Mouse (Mus musculus): ENCODE measurements at regions not wholly inside any gene's neighbourhood (a gene's known extent, or its start where the extent isn't known, plus 50 kb on each side); places are given as distances from the start of the nearest gene placed in this dataset.

DNA sequence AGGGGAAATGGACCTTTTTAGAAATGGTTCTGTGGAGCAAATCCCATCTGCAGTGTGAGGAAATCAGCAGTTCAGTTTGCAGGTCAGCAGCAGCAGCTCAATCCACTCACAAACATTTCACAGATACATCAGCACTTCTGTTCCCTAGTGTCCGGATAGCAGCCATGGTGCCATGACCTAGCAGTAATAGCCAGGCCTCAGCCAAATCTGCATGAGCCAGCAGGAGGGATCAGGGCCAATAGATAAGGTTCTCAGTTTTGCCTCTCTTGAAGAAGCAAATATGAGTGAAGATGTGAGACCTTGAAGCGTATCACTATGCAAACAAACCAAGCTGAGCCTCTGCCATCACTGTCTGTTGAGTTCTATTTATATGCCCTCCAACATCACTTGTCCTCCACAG, 380.7 kb upstream of the Chrm3 start:
- DNase-seq, result no peak

DNA sequence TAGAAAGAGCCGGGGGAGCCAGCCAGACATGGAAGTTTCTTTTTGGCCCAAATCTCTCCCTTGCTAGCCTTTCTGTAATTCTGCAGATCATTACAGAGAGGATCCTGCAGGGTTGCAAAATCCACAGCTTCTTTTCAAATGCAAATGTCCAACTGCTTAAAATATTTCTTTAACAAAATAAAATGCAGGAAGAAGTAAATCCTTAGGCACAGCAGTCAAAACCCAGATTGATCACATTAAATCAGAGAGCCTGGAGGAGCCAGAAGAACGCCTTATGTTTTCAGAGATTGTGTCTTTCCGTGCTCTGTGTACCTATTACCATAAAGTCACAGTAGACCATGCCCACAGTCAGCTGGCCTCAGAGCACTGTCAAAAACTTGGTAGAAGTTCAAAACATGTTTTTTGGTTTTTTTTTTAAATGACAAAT, 365.1 kb upstream of the Chrm3 start:
- no peak for DNase-seq

DNA sequence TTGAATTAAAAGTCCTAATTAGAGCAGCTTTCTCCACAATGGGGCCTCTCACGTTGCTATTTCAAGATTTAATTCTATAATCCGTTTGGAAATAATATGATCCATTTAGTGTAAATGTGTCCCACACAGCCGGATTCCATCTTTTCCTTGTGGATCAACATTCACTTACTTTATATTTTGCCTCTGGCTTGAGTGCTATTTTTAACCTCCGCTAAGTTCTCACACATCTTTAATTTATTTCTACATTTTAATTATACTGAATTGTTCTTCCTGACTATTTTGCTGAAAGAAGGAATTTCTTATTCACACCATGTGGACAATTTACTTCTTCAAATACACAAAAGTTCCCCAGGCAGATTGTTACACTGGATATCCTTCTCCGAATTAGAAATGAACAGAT, 364.7 kb upstream of the Chrm3 start:
- DNase-seq, result no peak

DNA sequence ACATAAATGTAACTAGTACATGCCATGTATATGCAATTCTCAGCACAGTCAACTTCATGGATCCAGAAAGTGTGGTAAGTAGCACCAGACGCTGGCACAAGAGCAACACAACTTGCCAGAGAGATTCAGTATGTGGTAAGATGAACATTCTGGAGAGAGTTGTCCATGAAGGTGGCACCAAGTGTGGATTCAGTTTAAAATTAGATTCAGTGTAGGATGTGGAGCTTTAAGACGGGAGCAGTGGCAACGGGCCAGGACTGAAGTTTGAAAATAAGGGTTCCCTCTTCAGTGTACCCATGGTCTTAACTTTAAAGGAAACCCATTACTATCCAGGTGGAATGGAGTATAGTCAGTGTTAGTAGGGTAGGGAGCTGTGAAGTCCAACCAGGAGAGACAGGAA, 360.0 kb upstream of the Chrm3 start:
- DNase-seq, result no peak

DNA sequence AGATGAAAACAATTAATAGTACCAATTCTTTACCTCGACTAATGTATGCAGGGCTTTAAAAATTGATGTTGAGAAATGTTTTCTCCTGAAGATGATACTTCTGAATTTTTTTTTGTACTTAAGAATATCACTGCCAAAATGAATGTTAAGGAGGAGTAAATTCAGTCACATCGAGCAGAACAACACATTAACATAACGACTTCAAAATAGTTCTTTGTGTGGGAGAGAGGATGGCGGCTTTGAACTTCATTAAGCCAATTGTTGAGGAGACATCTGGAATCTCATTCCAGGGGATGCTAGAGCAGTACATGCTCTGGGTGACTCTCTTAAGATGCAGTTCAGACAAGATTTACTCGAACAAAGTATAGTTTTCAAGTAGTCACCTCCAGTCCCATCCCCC, 350.8 kb upstream of the Chrm3 start:
- no peak for DNase-seq

DNA sequence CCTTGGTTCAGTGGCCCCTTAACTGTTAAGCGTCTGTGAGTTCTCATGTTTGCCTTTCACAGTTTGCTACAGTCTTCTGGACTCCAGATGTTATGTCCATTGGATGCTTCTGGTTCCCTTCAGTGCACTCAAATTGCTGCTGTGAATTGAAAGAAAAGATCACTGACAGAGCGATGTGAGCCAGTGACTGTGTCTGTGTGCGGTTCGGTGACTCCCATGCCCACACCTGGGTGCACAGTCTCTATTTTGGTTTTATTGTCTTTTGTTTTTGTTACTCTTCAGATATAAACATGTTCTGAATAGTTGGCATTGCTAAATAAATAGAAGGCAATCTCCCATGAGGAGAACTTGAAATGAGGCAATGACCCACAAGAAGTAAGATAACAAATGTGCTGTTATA, 350.3 kb upstream of the Chrm3 start:
- DNase-seq, result peak; percentile 4

DNA sequence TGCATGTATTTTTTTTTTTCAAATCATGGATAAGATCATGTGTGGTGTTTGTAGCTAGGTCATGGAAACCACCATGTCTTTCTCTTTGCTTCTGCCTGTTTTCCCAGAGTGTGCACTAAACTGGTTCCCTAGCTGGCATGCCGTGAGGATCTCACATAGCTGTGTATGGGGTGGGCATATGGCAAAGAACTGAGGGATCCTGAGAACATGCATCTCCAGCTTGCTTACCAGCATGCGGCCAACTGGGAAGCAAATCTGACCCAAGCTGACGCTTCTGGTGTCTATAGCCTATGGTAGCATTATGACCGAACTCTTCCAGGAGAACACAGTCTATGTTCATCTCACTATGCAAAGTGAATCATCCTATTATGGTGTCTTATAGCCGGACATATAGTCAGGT, 336.5 kb upstream of the Chrm3 start:
- DNase-seq, result no peak

DNA sequence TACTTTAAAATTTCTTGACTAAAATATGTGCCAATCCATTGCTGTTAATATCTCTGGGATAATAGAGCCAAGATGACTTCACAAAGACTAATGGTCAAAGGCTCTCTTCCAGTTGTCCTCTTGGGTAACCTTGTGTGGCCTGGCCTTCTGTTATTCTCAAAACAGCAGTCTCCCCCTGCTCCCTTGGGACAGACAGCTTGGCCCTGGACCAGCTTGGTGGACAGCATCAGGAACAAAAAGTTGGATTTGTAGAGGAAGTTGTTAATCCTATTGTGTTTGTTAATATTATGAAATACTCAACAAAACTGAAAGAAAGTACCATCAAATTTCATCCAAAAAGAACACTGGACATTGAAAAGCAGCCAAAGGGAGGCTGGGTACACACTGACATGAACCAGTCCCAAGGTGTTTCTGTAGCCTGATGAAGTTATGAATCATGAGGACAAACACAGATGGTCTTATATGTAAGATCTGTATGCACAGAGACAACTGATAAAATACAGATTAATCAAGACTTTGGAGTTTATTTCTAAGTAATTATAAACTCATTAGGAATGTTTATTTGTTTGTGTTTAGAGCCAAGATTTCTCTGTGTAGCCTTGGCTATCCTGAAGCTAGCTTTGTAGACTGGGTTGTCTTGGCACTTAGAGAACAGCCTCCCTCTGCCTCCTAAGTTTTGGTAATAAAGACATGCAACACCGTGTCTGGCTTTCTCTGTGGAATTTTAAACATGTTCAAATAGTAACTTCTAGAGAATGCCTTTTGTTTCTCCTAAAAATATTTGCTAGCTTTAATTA, 335.7 kb upstream of the Chrm3 start:
- DNase-seq, result no peak

DNA sequence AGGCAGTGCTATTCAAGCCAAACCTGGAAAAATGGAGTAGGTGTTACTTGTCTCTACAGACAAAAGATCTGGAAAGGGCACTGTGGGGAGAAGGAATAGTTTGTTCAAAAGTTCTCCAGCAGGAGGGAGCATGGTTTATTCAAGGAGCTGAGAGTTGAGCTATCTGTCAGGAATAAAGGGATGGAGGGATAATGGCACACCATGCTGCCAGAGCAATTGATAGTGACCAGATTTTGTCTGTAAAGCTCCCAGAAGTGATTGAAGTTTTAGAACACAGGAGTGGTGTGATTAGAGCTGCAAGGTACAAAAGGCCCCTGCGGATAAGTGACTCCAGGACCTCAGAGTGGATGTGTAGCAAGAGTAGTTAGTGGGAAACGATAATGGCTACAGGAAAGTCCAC, 330.7 kb upstream of the Chrm3 start:
- no peak for DNase-seq

DNA sequence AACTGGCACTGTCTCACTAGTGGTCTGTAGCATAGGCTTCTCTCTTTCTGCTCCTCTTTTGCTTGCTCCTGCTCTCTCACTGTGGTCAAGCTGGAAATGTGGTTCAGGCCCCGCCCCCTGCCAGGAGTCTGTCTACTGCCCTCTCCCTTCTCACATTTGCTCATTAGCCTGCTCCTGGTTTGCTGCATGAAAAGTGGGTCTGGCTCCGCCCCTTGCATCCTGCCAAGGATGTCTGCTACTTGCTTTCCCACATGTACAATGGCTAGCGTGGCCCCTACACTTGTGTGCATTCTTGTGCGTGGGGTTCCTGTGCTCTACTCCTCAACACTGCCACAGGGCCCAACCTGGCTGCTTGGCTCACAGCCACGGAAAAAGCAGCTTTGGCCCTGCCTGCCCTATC, 326.7 kb upstream of the Chrm3 start:
- peak; percentile 63 for DNase-seq

DNA sequence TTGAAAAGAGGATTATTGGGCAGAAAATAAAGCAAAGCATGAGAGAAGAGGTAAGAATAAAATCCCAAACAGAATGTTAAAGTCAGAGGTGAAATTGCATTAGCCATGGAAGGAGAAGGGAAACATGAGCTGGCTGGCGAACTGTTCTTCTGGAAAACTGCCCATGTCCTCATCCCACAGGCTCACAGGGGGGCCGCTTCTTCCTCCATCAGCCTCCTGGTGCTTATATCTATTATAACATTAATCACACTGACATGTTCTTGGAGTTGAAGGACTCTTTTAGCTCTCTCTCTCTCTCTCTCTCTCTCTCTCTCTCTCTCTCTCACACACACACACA, 293.4 kb upstream of the Chrm3 start:
- DNase-seq, result no peak

DNA sequence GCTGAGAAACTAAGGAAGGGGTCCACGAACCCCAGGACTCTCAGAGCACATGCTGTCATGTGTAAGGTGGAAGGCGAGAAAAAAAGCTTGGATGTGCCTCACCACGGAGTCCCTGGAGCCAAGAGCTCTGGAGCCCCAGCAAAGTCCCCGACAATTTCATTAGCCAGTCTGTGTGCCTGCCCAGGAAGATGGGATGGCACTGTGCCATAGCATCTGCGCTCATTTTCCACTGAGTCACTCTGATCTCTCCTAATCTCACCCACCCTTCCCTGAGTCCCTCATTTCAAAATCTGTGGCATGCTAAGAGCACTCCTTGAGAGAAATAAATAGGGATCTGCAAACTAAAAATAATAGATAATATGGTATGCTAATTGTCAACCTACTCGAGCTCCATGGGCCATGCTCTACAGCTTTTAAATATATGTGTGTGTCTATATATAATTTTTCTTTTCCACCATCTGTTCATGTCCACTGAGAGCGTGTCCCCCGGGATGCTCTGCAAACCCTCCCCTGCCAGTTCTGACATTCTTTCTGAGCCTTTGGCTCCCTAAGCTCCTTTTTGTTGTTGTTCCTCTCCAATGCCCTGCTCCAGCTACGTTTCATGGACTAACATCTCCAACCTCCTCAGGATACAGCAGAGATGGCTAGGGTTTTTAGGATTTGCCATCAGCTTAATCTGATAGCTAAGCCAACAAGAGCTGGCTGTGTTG, 292.9 kb upstream of the Chrm3 start:
- peak; percentile 28 for DNase-seq

DNA sequence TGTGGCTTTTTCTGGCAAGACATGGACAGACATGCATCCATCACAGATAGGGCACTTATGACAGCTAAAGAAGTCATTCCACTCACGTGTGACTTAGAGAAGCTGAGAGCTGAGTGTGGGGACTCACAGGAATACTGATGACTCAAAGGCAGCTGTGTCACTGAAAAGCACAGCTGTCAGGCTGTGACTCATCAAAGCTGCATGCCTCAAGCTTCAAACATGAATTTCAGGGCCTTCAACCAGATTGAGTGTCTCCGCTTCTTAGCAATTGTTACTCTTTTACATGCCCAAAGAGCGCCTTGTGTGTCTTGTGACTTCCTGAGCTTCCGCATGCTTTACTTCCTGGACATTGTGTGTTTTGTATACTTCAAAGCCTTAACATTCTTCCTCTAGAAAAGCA, 276.2 kb upstream of the Chrm3 start:
- DNase-seq, result peak; percentile 14

DNA sequence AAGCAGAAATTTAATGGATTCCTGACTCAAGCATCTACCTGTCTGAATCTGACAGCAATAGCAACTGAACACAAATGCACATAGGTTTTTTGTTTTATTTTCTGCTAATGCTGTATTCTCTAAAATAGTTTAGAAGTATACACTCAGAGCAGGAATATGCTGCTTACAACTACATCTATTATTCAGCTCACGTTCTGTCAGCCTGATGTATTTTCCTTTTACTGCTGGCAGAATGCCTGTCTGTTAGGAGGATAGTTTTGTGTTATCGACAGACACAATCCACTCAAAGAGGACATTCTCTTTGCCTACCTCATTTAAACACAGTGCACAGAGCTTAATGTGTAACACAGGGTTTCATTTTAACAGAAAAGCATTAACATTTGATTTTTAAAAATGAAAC, 269.8 kb upstream of the Chrm3 start:
- DNase-seq, result no peak

DNA sequence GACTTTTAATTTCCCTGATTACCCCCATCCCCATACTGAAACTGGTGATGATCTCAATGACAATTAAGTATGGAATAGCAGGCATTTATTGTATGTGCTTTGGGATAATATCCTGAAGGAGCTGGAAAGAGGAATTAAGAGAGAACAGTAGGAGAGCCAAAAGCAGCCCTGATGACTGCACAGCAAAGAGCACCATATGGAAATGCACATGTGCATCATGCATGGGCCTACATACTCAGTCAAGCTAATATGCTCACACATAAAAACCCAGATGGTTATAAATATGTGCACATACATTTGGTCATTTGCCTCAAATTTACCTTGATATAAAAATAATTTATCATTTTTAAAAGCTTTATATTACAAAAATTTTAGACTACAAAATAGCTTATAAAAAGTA, 259.0 kb upstream of the Chrm3 start:
- no peak for DNase-seq

DNA sequence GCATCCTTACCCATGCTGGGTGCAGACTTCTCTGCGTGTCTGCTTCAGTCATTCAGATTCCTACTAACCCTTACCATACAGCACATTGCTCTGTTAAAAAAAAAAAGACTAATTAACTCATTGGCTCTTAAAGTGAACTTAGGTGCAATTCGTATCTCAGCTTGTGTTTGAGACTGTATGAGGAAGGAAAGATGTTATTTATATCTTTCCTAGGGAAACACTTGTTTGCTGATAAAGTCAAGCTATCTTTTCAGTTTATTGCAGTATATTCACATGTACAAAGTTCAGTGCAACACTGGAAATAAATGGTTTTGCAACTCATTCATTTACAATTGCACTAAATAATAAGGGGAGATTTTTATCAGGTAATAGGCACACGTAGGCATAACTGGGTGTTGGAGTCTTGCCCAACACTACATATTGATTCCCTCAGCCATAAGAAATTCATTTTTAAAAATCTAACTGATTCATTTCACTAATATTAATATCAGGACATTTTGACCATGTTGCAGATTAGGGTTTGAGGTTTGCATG, 257.8 kb upstream of the Chrm3 start:
- no peak for DNase-seq

DNA sequence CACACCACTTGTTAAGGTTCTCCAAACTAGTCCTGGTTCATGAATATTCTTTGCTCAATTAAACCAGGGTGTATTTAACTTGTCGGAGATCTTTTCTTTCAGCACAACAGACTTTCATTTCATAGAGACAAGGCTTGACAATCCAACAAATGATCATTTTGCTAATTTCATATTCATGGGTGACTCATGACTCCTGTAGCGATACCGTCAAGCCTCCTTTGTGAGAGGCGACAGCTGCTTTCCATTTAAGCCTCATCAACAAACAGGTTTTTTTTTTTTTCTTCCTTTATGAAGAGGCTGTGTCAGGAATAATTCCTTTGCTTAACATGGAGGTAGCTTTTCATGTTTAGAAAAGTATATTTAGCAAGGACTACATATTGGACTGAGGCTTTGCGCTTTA, 214.3 kb upstream of the Chrm3 start:
- DNase-seq, result no peak

DNA sequence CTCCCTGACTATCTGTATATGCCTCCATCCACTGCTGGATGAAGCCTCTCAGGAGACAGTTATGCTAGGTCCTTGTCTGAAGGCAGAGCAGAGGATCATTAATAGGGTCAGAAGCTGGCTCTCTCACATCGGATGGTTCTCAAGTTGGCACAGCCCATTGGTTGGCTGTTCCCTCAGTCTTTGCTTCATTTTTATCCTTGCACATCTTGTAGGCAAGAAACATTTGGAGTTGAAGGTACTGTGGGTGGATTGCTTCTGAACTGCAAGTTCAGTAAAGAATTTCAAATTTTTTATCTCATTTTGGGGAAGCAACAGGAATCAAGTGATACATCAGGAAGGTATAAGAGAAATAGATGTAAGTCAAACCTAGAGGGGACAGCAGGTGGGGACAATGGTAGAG, 206.2 kb upstream of the Chrm3 start:
- no peak for DNase-seq

DNA sequence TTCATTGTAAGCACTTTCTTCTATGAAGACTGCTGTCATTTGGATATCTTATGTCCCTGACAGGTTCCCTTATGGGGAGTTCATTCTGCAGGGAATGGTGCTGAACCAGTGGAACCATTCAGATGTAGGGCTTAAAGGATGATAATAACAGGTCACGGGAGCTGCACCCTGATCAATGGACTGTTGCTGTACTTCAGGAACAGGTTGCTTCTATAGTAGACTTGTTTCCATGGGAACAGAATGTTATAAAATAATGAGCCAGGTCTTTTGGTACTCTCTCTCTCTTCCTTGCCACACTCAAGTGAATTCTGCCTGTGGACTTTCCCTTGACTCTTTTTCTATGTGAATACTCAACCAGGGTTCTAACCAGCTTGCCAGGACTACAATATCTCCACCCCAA, 196.9 kb upstream of the Chrm3 start:
- no peak for DNase-seq

DNA sequence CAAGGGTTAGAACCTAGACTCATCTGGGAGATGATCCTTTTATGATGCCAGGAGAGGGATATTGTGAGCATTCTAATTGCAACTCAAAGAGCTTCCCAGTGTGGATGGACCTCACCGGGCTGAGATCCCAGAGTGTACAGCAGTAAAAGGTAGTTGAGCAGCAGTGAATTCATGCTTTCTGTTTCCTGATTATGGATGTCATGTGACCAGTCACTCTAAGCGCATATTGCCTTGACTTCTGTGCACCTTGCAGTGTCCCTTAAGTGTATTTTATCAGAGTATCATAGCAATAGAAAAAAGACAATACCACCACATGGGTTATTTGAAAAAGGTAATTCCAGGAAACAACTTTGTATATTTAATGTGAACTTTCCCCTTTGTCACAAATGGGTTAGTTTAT, 193.9 kb upstream of the Chrm3 start:
- DNase-seq, result no peak

DNA sequence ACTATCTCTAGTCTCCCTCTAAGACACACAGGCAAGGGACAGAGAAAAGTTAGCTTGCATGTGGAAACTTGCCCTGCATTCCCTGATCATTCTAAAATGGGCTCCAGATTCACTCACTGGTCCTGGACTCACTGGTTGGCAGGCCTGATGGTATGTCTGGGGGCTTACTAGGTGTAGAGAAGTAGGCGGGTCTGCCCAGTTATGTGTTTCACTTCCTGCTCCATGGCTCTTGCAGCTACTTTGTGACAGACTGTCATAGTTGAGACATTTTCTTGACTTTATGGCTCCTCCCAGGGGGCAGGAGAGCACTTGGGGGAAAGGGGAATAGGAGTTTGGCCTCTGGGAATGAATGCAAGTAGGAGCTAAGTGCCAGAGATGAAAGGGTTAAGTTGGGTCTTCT, 182.1 kb upstream of the Chrm3 start:
- DNase-seq, result no peak

DNA sequence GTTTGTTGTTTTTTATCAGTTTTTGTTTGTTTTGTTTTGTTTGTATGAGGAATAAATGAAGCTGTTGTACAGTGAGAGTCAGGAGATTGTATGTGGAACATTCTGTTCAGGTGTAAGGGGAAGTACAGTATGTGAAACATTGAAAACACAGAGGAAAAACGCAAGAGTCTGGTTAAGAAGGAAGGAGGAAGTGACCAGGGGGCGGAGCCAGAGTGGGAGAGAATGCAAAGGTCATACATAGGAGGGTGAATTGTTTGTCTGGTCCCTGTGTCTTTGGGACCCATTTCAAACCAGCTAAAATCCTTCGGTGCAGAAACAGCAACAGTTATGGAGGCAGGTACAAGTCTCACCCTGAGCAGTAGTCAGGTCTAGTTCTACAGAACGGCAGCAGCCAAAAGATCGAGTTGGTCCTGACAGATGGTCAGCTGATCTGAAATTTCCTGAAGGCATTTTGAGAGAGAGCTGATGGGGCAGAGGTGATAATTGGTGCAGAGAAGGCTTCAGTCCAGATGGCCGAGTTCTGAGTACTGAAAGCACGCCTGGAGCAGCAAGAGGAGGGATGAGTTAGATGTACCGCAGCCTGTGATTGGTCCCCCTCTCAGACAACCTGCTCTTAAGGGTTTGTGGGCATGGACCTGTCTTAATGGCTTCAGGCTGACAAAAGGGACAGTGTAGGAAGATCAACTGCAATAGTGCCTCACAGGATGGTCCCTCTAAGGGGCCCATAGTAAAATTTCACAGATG, 179.7 kb upstream of the Chrm3 start:
- peak; percentile 17 for DNase-seq

DNA sequence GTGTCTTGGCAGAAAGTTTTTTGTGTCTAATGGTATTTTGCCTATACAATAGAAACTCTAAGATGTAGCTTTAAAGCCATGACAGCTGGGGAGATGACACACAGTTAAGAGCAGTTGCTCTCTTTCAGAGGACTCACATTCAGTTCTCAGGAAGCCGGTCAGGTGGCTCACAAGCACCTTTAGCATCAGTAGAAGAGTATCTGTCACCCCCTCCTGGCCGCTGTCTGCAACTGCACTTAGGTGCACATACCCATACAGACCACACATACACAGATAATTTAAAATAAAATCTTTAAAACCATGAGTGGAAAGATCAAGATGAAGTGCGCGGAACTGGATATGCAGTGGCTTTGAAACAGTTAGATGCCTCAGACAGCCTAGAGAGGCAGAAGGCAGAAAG, 178.3 kb upstream of the Chrm3 start:
- peak; percentile 6 for DNase-seq

DNA sequence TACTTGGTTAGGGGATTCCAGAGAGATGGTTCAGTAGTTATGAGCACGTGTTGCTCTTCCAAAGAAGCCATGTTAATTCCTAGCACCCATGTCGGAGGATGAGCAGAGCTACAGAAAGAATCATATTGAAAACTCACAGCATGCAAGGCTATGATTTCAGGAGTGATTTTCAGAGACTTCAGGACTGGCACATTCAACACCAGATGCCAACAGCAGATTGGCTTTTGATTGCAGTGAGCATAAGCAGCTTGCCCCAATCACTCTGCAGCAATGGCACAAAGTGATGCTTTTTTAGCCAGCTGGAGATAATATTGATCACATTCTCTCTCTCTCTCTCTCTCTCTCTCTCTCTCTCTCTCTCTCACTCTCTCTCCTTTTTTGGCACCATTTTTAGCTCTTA, 166.6 kb upstream of the Chrm3 start:
- DNase-seq, result no peak

Measured in retina, postnatal 1 day (tissue).